Mouse (Mus musculus): Measurements from ENCODE around the gene Pdlim5.
A peak's percentile ranks its signal among the peaks of the same experiment; 100 is the strongest.

Gene Pdlim5

GRCm38 (mm10) chr3:142394000-142394411, 1.5 kb downstream of the Pdlim5 start:
- peak; percentile 70 for DNase-seq

GRCm38 (mm10) chr3:142391531-142391930, 4.0 kb downstream of the Pdlim5 start:
- no peak for DNase-seq

- peak; percentile 82 for DNase-seq
Observed at GRCm38 (mm10) chr3:142390288-142390687, 5.2 kb downstream of the Pdlim5 start.

GRCm38 (mm10) chr3:142388189-142388588, 7.3 kb downstream of the Pdlim5 start:
- no peak for DNase-seq

- no peak for DNase-seq
Observed at GRCm38 (mm10) chr3:142386505-142386904, 9.0 kb downstream of the Pdlim5 start.

- DNase-seq = peak; percentile 77
Observed at GRCm38 (mm10) chr3:142385690-142386089, 9.8 kb downstream of the Pdlim5 start.

- no peak for DNase-seq
Observed at GRCm38 (mm10) chr3:142376638-142377037, 18.9 kb downstream of the Pdlim5 start.

GRCm38 (mm10) chr3:142375106-142375505, 20.4 kb downstream of the Pdlim5 start:
- DNase-seq = peak; percentile 42

GRCm38 (mm10) chr3:142372465-142373147, 22.9 kb downstream of the Pdlim5 start:
- DNase-seq = no peak

GRCm38 (mm10) chr3:142368411-142368810, 27.1 kb downstream of the Pdlim5 start:
- no peak for DNase-seq

GRCm38 (mm10) chr3:142362092-142362491, 33.4 kb downstream of the Pdlim5 start:
- no peak for DNase-seq

- DNase-seq = no peak
Observed at GRCm38 (mm10) chr3:142358951-142359350, 36.5 kb downstream of the Pdlim5 start.

GRCm38 (mm10) chr3:142356661-142357060, 38.8 kb downstream of the Pdlim5 start:
- no peak for DNase-seq

GRCm38 (mm10) chr3:142353218-142353617, 42.3 kb downstream of the Pdlim5 start:
- peak; percentile 28 for DNase-seq

- no peak for DNase-seq
Observed at GRCm38 (mm10) chr3:142350513-142350912, 45.0 kb downstream of the Pdlim5 start.

GRCm38 (mm10) chr3:142348816-142349631, 46.5 kb downstream of the Pdlim5 start:
- peak; percentile 86 for DNase-seq

- no peak for DNase-seq
Observed at GRCm38 (mm10) chr3:142346261-142346660, 49.2 kb downstream of the Pdlim5 start.

- no peak for DNase-seq
Observed at GRCm38 (mm10) chr3:142345235-142346125, 50.0 kb downstream of the Pdlim5 start.

GRCm38 (mm10) chr3:142343786-142344185, 51.7 kb downstream of the Pdlim5 start:
- DNase-seq = no peak

GRCm38 (mm10) chr3:142340701-142341100, 54.8 kb downstream of the Pdlim5 start:
- no peak for DNase-seq

- no peak for DNase-seq
Observed at GRCm38 (mm10) chr3:142339440-142340251, 55.9 kb downstream of the Pdlim5 start.

GRCm38 (mm10) chr3:142338058-142338457, 57.4 kb downstream of the Pdlim5 start:
- DNase-seq = no peak
